Mouse (Mus musculus) bone marrow macrophage, adult 2 months (primary cell): ENCODE measurements around the gene Htra1.

Source experiments
- CTCF ChIP-seq: IDR thresholded peaks from 2 replicates; pipeline ENCODE4 v1.5.1; 2012; ENCODE audit warnings: low read depth, mild to moderate bottlenecking, low read length, moderate library complexity
- POLR2A ChIP-seq: IDR thresholded peaks from 2 replicates; pipeline ENCODE4 v1.6.1; 2012; ENCODE audit warnings: mild to moderate bottlenecking, low read depth, low read length, borderline replicate concordance

DNA sequence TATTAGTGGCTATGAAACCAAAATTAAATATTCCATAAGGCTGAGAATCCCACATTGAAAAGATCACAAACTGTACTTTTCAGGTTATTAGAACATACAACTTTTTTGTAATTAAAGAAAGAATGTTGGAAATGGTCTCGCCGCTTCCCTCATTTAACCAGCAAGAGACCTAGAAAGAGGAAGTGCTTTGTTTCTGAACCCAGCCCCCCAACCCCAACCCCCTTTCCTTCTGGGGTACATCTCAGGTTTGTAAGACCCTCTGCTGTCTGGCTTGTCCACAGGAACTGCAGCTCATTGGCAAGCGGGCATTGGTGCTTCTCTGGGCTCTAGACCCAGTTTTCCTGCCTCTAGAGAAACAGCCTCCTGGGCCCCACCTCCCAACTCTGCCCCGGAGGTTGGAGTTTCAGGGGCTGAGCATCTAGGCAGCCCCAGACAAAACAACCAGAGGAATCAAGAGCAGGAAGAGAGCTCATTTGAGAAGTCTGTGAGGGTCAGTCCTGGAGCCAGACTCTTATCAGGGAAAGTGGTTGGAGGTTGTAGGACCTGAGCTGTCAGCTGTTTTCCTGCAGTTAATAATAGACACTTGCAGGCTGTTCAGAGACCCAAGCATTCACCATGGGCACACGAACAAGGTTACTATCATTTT lies 12.8 kb downstream of the Htra1 start:
- TF ChIP-seq CTCF = no peak
- no peak for TF ChIP-seq POLR2A
